Mouse (Mus musculus): ENCODE results near the gene Itprip.

GRCm38 (mm10) chr19:47859180-47859579, 59.9 kb downstream of the Itprip start:
- no peak for TF ChIP-seq ZC3H11A (IDR thresholded peaks at IDR 0.05; ENCODE audit: borderline replicate concordance, low read depth, low read length)
- no peak for TF ChIP-seq MAFK (IDR thresholded peaks at IDR 0.05; ENCODE audit: insufficient read depth, low read depth, low read length)
